Mouse (Mus musculus) kidney, postnatal 4 days (tissue): ENCODE results near the gene Smpdl3a.
A peak's percentile ranks its signal among the peaks of the same experiment; 100 is the strongest.

Experiments used
- DNase-seq, 2 experiments: peaks; one replicate each; pipeline ENCODE4 v3.0.0; 2021; ENCODE audit warnings: mixed read lengths in 2 of 2

Gene Smpdl3a

GRCm38 (mm10) chr10:57794018-57794417, at the start of gene Smpdl3a:
TSS of gene Smpdl3a (plus strand) at chr10:57794335.
- DNase-seq, result peak in 1 of 2 experiments; percentile 2

DNA sequence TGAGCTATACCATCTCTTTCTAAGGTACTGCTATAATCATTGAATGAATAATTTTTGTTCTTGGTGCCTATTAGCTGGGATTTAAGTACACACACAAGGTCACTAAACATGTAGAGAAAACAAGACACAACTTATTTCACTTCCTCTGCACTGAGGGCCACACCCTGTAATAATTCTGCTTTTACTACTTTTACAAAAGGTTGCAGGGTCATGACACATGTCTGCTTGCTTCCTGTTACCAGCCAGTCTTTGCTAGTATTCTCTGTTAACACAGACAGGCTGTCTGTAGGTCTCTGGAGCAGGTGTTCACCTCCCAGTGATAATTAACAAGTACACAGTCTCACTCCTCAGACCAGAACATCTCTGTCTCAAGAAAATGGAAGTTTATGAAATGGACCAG, 48.7 kb upstream of the Smpdl3a start:
- no peak for DNase-seq

- no peak for DNase-seq
Measured at GRCm38 (mm10) chr10:57747127-57747526, 47.0 kb upstream of the Smpdl3a start.

DNA sequence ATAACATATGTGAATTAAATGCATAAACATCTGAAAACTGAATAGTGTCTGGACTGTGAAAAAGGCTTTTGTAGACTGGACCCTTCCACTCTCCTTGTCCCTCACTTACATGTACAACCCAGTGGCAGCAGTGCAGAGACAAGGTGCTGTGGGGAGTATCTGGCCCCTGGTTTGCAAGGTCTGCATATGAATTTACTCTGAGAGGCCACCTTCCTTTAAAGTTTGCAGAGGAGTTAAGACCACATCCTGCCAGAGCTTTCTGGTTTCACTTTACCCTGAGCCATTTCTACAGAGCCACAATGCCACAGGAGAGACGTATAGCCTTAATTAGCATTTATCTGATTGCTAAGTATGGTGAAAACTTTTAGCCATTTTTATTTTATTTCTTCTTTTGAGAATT, 40.8 kb upstream of the Smpdl3a start:
- DNase-seq, result no peak

GRCm38 (mm10) chr10:57755201-57755736, 38.9 kb upstream of the Smpdl3a start:
- DNase-seq, result no peak

- no peak for DNase-seq
Measured at GRCm38 (mm10) chr10:57758999-57759398, 35.1 kb upstream of the Smpdl3a start.

DNA sequence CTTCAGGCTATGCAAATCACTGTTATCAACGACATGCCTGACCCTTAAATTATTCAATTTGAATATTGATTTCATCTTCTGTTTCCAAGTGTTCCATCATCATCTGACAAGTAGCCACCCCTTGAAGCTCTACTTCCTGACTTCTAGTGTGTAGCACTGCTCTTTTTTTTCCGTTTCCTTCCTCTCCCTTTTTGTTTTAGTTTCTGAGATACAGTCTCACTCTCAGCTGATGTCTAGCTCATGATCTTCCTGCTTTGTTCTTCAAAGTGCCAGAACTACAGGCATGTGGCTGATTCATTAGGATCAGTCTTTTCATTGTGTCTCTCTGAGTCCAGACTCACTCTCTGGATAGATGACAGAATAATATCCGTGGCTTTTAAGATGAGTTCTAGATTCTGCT, 33.4 kb upstream of the Smpdl3a start:
- no peak for DNase-seq

DNA sequence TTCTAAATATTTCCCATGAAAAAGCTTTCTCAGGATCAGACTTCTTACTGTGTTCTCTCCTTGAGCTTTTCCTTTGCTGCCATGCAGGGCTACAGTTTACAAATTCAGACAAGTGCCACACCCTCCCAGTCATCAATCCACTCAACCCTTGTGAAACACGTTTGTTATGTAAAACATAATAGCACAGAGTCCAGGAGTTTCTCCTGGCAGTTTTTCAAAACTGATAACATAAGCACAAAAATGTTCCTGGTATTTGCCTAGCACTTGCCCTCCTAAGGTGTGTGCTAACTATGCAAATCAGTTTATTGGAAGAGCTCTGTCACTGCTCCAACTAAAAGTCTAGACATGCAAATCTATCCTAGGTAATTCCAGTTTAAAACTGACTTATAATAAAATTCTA, 31.1 kb upstream of the Smpdl3a start:
- no peak for DNase-seq

DNA sequence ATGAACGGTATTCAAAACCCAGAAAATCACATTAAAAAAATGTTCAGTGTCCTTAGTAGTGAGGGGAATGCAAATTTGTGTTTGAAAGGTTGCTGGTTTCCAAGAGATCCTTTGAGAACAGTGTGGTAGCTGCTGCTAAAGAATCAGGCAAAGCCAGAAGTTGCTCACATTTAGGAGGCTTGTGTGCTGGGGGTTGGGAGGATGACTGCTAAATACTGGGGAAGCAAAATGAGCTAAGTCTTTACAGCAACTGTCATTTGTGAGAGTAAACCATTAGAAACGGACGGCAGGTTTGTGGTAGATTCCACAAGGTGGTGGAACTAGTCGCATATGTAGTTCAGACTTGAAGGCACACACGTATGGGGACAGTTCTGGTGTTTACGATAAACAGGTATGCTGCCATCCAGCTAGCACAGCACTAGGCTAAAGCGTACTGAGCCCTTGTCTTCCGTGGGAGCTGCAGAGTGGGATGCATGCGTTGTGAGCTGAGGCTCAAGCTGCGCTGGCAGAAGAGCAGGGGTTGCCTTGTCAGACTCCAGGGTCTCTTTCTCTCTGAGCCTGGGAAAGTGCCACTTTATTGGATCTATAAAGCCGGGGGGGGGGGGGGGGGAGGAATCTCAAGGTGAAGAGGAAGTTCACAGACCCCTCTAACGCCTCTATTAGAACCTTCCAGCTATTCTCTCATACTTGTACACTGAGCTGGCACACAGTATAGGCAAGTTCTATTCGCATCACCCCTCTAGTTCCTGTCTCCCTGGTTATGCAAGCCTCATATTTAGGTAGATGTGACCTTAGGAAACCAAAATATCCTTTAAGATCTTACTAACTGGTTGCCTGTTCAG, 10.6 kb upstream of the Smpdl3a start:
- DNase-seq, result no peak

GRCm38 (mm10) chr10:57784131-57784875, 9.8 kb upstream of the Smpdl3a start:
- DNase-seq, result peak; percentile 82 to 91

GRCm38 (mm10) chr10:57784876-57785150, 9.3 kb upstream of the Smpdl3a start, which contains the start of gene Fabp7:
TSS of gene Fabp7 (plus strand) at chr10:57784881.
- no peak for DNase-seq

DNA sequence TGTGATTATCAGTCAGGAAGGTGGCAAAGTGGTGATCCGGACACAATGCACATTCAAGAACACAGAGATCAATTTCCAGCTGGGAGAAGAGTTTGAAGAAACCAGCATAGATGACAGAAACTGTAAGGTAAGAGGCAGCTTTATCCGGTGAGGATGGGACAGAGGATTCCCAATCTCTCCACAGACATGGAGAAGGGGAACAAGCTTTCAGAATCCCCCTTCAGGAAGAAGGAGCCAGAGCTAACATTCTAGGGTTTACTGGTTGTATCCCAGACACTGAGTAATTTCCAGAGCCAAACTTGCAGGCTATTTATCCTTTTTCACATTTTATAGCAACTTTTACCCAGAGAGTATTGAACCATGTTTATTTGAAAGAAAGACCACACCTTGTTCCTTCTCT, 8.6 kb upstream of the Smpdl3a start:
- DNase-seq, result no peak

- no peak for DNase-seq
Measured at GRCm38 (mm10) chr10:57792957-57793356, 1.2 kb upstream of the Smpdl3a start.

GRCm38 (mm10) chr10:57794491-57795461, 641 bp downstream of the Smpdl3a start:
- peak; percentile 57 to 70 for DNase-seq

GRCm38 (mm10) chr10:57795542-57795941, 1.4 kb downstream of the Smpdl3a start:
- peak; percentile 10 to 25 for DNase-seq

- DNase-seq, result peak; percentile 19 to 43
Measured at GRCm38 (mm10) chr10:57796057-57796456, 1.9 kb downstream of the Smpdl3a start.

- DNase-seq, result no peak
Measured at GRCm38 (mm10) chr10:57799486-57799885, 5.4 kb downstream of the Smpdl3a start.

DNA sequence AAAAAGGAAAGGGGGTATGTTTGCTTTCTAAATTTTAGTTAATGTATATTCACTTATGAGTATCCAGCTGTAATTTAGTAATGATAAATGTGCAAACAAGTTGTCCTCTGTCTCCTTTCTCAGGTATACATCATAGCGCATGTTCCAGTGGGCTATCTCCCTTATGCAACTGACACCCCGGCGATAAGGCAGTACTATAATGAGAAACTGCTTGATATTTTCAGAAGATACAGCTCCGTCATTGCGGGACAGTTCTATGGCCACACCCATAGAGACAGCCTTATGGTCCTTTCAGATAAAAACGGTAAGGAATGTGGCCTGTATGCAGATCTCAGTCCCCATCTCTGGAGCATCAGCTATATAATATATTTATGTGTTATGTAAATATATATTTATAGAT, 13.6 kb downstream of the Smpdl3a start:
- DNase-seq, result no peak

- no peak for DNase-seq
Measured at GRCm38 (mm10) chr10:57812161-57812856, 18.2 kb downstream of the Smpdl3a start.

GRCm38 (mm10) chr10:57814295-57814694, 20.2 kb downstream of the Smpdl3a start:
- DNase-seq, result no peak

- no peak for DNase-seq
Measured at GRCm38 (mm10) chr10:57815869-57816268, 21.7 kb downstream of the Smpdl3a start.

DNA sequence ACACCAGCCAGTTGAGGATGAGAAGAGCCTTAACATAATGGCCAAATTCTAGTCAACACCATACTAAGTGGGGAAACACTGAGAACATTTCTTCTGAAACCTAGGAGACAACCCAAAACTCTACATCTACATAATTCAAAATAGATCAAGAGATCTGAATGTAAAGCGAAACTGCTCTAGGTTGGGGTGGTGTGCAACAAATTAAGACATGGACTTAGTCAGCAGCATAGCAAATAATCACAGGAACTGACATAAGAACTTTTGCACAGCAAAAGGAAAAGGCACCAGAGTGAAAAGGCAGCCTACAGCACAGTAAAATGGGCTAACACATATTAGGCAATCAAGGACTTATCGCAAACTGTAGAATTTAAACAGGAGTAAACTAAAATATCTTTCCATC, 25.1 kb downstream of the Smpdl3a start:
- DNase-seq, result no peak
